Mouse (Mus musculus) midbrain, embryonic 11.5 days (tissue): ENCODE results near the gene Itpk1. TPM values are rescaled to one million over a fixed set of nuclear protein-coding genes. Genes with fewer than 3 reads are reported as not detected.

Source experiments
- ATAC-seq: fragments of 200-750 bp; cut with Nextera tagmentation; 2 replicates; pipeline ENCODE4 v1.8.0; 2017; ENCODE audit warnings: moderate TSS enrichment, moderate library complexity; ENCODE audit not compliant: low FRiP score
- DNase-seq: peaks from one replicate; pipeline ENCODE4 v3.0.0; 2015; ENCODE audit warnings: low spot score; ENCODE audit errors: missing footprints
- H3K27ac ChIP-seq: fragments of 300-500 bp; sonication (generic); 2 replicates; pipeline ENCODE4 v1.5.1; 2014; ENCODE audit warnings: low read depth, low read length
- H3K27me3 ChIP-seq: fragments of 300-500 bp; sonication (generic); 2 replicates; pipeline ENCODE4 v1.6.1; 2014; ENCODE audit warnings: mild to moderate bottlenecking, low read length, moderate library complexity, mixed read lengths; ENCODE audit not compliant: control insufficient read depth, insufficient read depth
- H3K36me3 ChIP-seq: fragments of 300-500 bp; sonication (generic); 2 replicates; pipeline ENCODE4 v1.6.1; 2014; ENCODE audit warnings: mild to moderate bottlenecking, low read length, moderate library complexity, mixed read lengths; ENCODE audit not compliant: control insufficient read depth, insufficient read depth
- H3K4me1 ChIP-seq: fragments of 300-500 bp; sonication (generic); 2 replicates; pipeline ENCODE4 v1.6.1; 2014; ENCODE audit warnings: low read length; ENCODE audit not compliant: control insufficient read depth, insufficient read depth
- H3K4me2 ChIP-seq: fragments of 300-500 bp; sonication (generic); 2 replicates; pipeline ENCODE4 v1.6.1; 2014; ENCODE audit warnings: mild to moderate bottlenecking, moderate library complexity
- H3K4me3 ChIP-seq: fragments of 300-500 bp; sonication (generic); 2 replicates; pipeline ENCODE4 v1.5.1; 2014; ENCODE audit warnings: low read depth, low read length
- H3K9ac ChIP-seq: fragments of 300-500 bp; sonication (generic); 2 replicates; pipeline ENCODE4 v1.6.1; 2014; ENCODE audit warnings: low read length
- H3K9me3 ChIP-seq: fragments of 300-500 bp; sonication (generic); 2 replicates; pipeline ENCODE4 v1.6.1; 2016; ENCODE audit warnings: low read length; ENCODE audit not compliant: control insufficient read depth
- WGBS: fragments of 180-500 bp; shearing (Covaris S2); extraction: QIAGEN DNeasy Blood & Tissue Kit; methylation state at CpG from one replicate; pipeline ENCODE4 v1.1.7; 2014; 5-methylcytosine and 5-hydroxymethylcytosine counted together
- polyA plus RNA-seq: library from polyadenylated mRNA; unstranded; fragments of >200 nt; fragmentation: Nextera tagmentation; extraction: Ambion mirVana; gene quantifications from 2 replicates; pipeline ENCODE4 v1.2.1, GENCODE M21; 2014

Itpk1 gene
- polyA plus RNA-seq, 1 experiment from 2014 or later: 14.2 TPM

DNA sequence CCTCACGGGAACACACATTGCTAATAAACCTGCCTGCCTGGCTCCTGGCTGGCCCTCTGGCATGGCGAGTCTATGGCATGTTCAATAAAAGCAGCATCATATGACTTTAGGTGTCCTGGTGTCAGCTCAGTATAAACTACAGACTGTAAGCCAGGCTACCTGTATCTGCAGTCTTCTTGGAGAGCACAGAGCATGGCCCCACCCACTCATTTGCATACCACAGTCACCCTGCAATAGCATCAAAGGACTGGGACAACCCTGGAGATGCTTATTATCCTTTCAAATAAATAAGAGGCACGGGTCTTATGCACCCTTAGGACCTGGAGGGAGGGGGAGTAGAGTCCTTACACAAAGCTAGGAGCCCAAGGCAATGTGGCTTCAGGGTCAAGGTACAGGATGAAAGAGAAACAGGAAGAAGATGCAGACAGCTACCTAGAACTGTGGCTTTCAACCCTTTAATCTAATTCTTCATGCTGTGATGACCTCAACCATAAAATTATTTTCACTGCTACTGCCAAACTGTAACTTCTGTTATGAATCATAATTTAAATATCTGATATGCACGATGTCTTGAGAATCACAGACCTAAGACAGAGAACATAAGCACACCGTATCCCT lies 123.0 kb downstream of the Itpk1 start:
- ATAC-seq (no peak), DNase-seq (peak; percentile 31)
- Histone ChIP-seq H3K36me3 (no peaks in the 10 kb centered on the region), H3K9me3 (no peaks in the 10 kb centered on the region), H3K4me2 (no peak overlapping the region), H3K27me3 (no peaks in the 10 kb centered on the region), H3K4me3 (no peak overlapping the region), H3K27ac (no peak overlapping the region), H3K4me1 (no peaks in the 10 kb centered on the region), H3K9ac (no peak overlapping the region)
- 78% methylated on average over 5 of the region's 5 CpGs for WGBS

DNA sequence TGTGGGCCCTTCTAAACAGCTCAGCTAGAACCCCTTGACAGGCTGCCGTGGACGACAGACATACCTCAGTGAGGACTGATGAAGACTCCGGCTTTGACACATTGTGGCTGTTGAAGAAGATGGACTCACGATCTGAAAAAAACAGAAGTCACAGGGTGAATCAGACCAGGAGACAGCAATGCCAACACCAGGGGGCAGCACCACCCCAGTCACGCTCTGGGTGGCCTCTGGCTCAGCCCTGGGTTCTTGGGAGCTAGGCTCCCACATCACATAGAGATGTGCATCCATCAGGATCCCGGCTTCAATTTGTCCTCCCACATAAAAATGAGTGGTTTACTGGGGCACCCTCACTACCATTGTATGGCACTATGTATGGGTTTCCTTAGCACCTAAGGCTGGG lies 125.7 kb downstream of the Itpk1 start:
- no peak overlapping the region for H3K9ac ChIP-seq
- ATAC-seq (peak; percentile 80), DNase-seq (peak; percentile 97)
- H3K4me1 ChIP-seq: no peaks in the 10 kb centered on the region
- H3K27ac ChIP-seq: no peak overlapping the region
- no peaks in the 10 kb centered on the region for H3K27me3 ChIP-seq
- WGBS: 68% methylated on average over 6 of the region's 6 CpGs
- H3K4me3 ChIP-seq: no peak overlapping the region
- H3K4me2 ChIP-seq: no peak overlapping the region
- H3K36me3 ChIP-seq: no peaks in the 10 kb centered on the region
- H3K9me3 ChIP-seq: no peaks in the 10 kb centered on the region

DNA sequence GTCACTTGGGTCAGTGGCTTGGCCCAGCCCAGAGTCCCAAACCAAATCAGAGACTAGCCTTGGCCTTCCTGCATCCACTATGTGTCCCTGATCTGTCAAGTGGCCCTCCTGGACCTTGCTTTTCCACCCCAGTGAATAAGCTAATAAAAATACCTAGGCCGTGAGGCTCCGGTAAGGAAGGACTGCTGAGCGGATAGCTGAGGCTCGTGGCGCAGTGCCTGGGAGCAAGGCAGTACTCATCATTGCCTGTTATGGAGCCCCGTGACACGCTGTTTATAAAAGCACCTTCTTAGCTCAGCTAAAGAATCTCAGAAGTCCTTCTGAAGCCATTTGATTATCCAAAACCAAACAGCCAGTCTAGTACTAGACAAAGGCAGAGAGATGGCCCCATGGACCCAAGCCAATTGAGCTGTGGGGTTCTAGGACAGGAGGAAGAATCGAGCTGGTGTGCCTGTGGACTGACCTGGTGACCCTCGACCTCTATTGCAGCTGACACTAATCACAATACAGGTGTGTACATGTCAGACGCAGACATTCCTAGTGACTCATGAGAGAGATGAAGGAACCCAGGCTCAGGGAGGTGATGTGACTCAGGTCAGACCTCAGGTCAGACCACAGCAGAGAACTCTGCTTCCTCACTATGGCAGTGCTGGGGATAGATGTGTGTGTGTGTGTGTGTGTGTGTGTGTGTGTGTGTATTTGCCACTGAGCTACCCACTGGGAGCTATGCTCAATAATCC lies 127.9 kb downstream of the Itpk1 start:
- Histone ChIP-seq H3K9ac (no peak overlapping the region), H3K27me3 (no peaks in the 10 kb centered on the region), H3K4me3 (no peak overlapping the region), H3K36me3 (no peaks in the 10 kb centered on the region), H3K27ac (no peak overlapping the region), H3K4me1 (no peaks in the 10 kb centered on the region), H3K9me3 (no peaks in the 10 kb centered on the region), H3K4me2 (no peak overlapping the region)
- ATAC-seq (no peak), DNase-seq (no peak)
- 88% methylated on average over 10 of the region's 10 CpGs for WGBS

DNA sequence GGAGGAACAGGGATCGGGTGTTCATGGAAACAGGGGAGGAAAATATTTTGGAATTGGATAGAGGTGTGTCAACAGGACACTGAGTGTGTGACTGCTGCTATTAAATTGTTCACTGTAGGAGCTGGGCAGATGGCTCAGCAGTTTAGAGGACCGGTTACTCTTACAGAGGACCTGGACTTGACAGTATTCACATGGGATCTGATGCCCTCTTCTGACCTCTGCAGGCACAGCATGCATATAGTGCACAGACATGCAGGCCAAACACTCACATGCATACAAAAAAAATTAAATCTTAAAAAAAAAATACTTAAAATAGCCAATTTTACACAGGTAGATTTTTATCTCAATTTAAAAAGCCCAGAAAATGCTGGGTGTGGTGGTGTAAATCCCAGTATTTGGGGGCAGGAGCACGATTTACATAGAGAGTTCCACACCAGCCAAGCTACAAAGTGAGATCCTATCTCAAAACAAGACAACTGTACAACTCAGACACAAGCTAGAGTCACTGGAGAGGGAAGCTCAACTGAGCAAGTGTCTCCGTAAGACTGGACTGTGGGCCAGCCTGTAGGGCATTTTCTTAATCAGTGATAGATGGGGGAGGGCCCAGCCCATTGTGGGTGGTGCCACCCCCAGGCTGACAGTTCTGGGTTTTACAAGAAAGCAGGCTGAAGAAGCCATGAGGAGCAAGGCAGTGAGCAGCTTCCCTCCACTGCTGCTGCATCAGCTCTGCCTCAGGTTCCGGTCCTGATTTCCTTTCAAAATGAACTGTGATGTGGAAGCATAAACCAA lies 129.0 kb downstream of the Itpk1 start:
- WGBS: 86% methylated on average over 5 of the region's 5 CpGs
- no peak overlapping the region for H3K4me2 ChIP-seq
- ATAC-seq (no peak), DNase-seq (peak; percentile 28)
- no peak overlapping the region for H3K9ac ChIP-seq
- H3K36me3 ChIP-seq: no peaks in the 10 kb centered on the region
- no peaks in the 10 kb centered on the region for H3K27me3 ChIP-seq
- H3K4me3 ChIP-seq: no peak overlapping the region
- H3K27ac ChIP-seq: no peak overlapping the region
- H3K9me3 ChIP-seq: no peaks in the 10 kb centered on the region
- no peaks in the 10 kb centered on the region for H3K4me1 ChIP-seq

DNA sequence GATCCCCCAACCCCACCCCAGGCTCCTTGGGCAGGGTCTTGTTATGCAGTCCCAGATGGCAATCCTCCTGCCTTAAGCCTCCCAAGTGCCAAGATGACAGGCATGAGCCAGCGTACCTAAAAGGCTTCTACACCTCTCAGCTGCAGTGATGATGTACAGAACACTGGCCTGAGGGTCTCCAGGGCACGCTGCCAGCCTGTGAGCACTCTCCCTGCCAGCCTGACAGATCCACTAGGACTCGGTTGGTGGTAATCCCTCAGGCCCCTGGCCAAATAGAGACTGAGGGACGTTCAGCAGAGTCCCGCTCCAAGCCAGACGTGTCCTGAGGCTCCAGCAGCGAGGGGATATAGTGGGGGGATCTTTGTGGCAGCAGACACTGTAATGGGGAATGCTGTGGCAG lies 131.7 kb downstream of the Itpk1 start:
- no peaks in the 10 kb centered on the region for H3K9me3 ChIP-seq
- no peaks in the 10 kb centered on the region for H3K27me3 ChIP-seq
- no peaks in the 10 kb centered on the region for H3K36me3 ChIP-seq
- H3K4me2 ChIP-seq: no peak overlapping the region
- ATAC-seq (no peak), DNase-seq (peak; percentile 26)
- no peaks in the 10 kb centered on the region for H3K4me1 ChIP-seq
- H3K27ac ChIP-seq: no peak overlapping the region
- WGBS: 81% methylated on average over 7 of the region's 7 CpGs
- H3K9ac ChIP-seq: no peak overlapping the region
- no peak overlapping the region for H3K4me3 ChIP-seq

DNA sequence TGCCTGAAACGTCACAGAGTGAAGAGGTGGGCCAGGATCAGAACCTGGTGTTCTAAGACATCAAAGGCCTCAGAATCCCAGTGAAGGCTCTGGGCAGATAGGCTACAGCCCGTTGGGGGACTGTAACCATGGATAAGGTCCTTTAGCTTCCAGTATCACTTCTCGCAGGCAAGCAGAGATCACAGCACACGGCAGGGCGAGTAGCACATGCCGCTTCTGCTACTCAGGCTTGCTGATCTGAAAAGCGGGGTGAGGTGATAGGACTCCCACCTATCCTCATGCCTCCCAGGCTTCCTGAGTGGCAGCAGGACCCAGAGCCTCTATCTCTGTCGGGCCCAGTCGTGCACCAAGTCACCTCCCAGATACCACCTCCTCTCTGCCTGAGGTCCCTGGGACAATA lies 133.1 kb downstream of the Itpk1 start:
- Histone ChIP-seq H3K4me2 (no peak overlapping the region), H3K4me3 (no peak overlapping the region), H3K4me1 (no peaks in the 10 kb centered on the region), H3K36me3 (no peaks in the 10 kb centered on the region), H3K9me3 (no peaks in the 10 kb centered on the region), H3K27me3 (no peaks in the 10 kb centered on the region), H3K27ac (no peak overlapping the region), H3K9ac (no peak overlapping the region)
- ATAC-seq (no peak), DNase-seq (no peak)
- 88% methylated on average over 9 of the region's 9 CpGs for WGBS

DNA sequence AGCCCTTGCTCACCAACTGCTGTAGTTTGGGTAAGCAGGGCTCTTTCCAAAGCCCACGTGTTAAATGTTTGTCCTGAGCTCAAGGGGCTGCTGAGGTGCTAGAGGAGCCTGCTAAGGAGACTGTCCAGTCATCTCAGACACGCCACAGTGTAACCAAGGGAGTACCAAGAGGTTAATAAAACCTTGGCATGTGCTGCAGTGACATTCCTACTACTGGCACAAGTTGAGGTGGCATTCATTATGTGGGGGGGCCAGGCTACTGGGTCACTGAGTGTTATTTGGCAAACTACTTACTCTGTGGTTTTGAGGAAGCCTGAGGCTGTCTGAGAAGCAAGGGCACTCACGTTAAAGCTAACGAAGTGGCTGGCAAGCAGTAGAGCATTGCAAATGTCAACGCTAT lies 134.0 kb downstream of the Itpk1 start:
- Histone ChIP-seq H3K27ac (no peak overlapping the region), H3K27me3 (no peaks in the 10 kb centered on the region), H3K4me1 (no peaks in the 10 kb centered on the region), H3K36me3 (no peaks in the 10 kb centered on the region), H3K9me3 (no peaks in the 10 kb centered on the region), H3K4me3 (no peak overlapping the region), H3K9ac (no peak overlapping the region), H3K4me2 (no peak overlapping the region)
- no peak for ATAC-seq
- DNase-seq: no peak
- WGBS: 88% methylated on average over 5 of the region's 5 CpGs

DNA sequence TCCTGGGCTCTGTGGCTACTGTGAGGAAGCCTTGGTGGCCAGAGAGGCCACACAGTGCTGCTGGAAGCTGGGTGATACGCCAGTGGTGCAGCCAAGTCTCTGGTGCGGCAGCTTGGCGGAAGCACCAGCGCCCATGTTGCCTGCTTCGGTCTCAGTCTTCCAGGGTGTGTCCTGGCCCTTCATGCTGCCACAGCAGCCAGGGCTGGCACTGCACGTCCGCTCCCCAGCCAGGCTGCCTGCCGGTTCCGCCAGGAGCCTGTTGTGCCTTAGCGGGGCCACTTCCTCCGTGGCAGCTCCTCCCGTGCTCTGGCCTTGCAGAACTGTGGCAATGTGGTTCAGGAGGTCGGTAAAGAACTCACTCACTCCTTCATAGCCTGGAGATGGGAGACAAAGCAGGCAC lies 134.6 kb downstream of the Itpk1 start:
- peak; percentile 53 for DNase-seq
- no peak overlapping the region for H3K27ac ChIP-seq
- 90% methylated on average over 13 of the region's 13 CpGs for WGBS
- no peak overlapping the region for H3K9ac ChIP-seq
- H3K4me1 ChIP-seq: no peaks in the 10 kb centered on the region
- H3K4me3 ChIP-seq: no peak overlapping the region
- no peaks in the 10 kb centered on the region for H3K9me3 ChIP-seq
- H3K36me3 ChIP-seq: no peaks in the 10 kb centered on the region
- H3K4me2 ChIP-seq: no peak overlapping the region
- no peaks in the 10 kb centered on the region for H3K27me3 ChIP-seq
- ATAC-seq: no peak

DNA sequence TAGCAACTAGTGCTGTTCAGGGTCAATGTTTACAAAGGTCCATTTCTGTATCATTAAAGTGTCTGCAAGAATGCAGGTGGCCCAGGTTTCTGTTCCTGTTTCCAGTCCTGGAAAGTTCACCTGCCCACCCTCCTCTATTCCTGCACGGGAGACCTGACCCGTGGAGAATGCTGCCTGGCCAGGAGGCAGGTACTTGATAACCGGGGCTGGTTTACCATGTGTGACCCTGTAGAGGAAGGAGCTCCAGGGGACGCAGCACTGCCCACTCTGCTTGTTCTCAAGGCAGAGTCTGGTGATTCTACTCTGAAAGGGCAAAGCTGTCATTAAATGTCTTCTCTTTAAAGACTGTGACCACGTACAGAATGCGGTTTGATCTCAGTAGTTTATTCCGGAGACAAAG lies 136.5 kb downstream of the Itpk1 start:
- Histone ChIP-seq H3K4me1 (no peaks in the 10 kb centered on the region), H3K27ac (no peak overlapping the region), H3K27me3 (no peaks in the 10 kb centered on the region), H3K9ac (no peak overlapping the region), H3K9me3 (no peaks in the 10 kb centered on the region), H3K36me3 (no peaks in the 10 kb centered on the region), H3K4me3 (no peak overlapping the region), H3K4me2 (no peak overlapping the region)
- ATAC-seq (no peak), DNase-seq (no peak)
- 87% methylated on average over 7 of the region's 7 CpGs for WGBS
